Mouse (Mus musculus) E14TG2a.4 (cell line): ENCODE results near the gene Hdhd3.
A peak's percentile ranks its signal among the peaks of the same experiment; 100 is the strongest.

Experiments used
- H3K27me3 ChIP-seq: 2 replicates; pipeline ENCODE4 v1.6.1; 2014; ENCODE audit warnings: low read length, control low read depth; ENCODE audit not compliant: insufficient read depth
- H3K36me3 ChIP-seq: 2 replicates; pipeline ENCODE4 v1.6.1; 2014; ENCODE audit warnings: low read length, control low read depth; ENCODE audit not compliant: insufficient read depth
- H3K4me1 ChIP-seq: replicated peaks from 2 replicates; pipeline ENCODE4 v1.6.1; 2014; ENCODE audit warnings: low read depth, low read length, control low read depth
- H3K4me3 ChIP-seq: replicated peaks from 2 replicates; pipeline ENCODE4 v1.5.1; 2014; ENCODE audit warnings: mild to moderate bottlenecking, low read length
- H3K9me3 ChIP-seq: 2 replicates; pipeline ENCODE4 v1.6.1; 2014; ENCODE audit warnings: low read length, control low read depth
- CTCF ChIP-seq: conservative IDR thresholded peaks from 2 replicates; pipeline ENCODE4 v1.5.1; 2014; ENCODE audit warnings: low read length
- NANOG ChIP-seq: IDR thresholded peaks from 2 replicates; pipeline ENCODE4 v1.6.1; 2014; ENCODE audit warnings: borderline replicate concordance, low read length, mixed read lengths
- POU5F1 ChIP-seq: IDR thresholded peaks from 2 replicates; pipeline ENCODE4 v1.6.1; 2014; ENCODE audit warnings: low read length, borderline replicate concordance

Gene Hdhd3

DNA sequence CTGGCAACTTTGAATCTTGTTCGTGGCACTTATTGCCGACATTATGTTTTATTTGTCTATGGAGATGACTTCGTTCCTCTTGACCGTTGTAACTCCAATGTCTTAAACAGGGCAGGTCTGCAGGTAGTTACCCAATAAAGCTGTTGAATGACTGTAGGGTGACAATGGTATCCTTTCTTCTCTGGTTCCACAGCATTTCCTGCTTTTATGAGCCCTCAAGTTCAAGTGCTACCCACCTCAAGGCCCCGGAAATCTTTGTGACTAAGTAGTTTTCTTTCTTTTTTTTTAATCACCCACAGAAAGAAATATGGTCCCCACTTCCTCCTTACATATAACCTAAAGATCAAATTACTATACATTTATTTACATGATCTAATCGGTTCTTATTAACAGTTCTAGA lies 27.5 kb downstream of the Hdhd3 start:
- Histone ChIP-seq H3K4me3 (no peak overlapping the region), H3K4me1 (peaks cover 7% of the 10 kb centered on the region), H3K27me3 (peaks cover 21% of the 10 kb centered on the region), H3K36me3 (no peaks in the 10 kb centered on the region), H3K9me3 (peaks cover 15% of the 10 kb centered on the region)
- TF ChIP-seq POU5F1 (no peak), CTCF (no peak), NANOG (no peak)

DNA sequence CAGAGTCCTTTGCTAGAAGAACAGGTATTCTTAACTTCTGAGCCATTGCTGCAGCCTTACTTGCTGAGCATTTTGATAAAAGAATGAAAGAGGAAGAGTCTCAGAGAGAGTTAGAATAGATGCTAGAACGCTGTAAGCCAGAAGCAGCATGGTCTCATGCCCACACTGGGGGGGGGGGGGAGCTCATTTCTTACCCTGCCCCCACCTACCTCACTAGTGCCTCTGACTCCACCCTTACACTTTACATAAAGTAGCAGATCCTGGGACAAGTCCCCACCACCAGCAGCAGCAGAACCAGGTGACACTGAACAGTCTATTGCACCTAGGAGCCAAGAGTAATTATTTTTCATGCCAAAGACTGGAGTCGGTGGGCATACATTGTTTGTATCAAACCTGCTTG lies 28.1 kb downstream of the Hdhd3 start:
- Histone ChIP-seq H3K4me1 (peaks cover 4% of the 10 kb centered on the region), H3K27me3 (peaks cover 15% of the 10 kb centered on the region), H3K4me3 (no peak overlapping the region), H3K36me3 (no peaks in the 10 kb centered on the region), H3K9me3 (peaks cover 15% of the 10 kb centered on the region)
- TF ChIP-seq POU5F1 (no peak), CTCF (no peak), NANOG (no peak)

DNA sequence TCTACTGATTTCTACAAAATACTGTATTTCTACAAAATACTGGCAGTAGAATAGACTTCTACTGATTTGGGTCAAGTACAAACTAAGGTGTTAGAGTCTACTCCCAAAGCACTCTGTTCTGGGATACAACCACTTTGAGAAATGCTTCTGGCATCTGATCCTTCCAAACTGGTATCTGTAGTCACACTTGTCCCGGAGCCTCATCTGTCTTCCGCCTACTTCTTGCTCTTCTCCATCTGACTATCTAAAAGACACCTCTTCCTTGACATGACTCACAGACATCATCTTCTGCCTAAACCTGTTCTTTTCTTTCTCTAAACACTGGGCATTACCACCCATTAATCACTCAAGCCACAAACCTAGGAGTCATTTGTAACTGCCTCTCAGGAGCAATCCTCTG lies 31.2 kb downstream of the Hdhd3 start:
- H3K36me3 ChIP-seq = peaks cover 16% of the 10 kb centered on the region
- H3K9me3 ChIP-seq = peaks cover 15% of the 10 kb centered on the region
- peaks cover 14% of the 10 kb centered on the region for H3K4me1 ChIP-seq
- H3K4me3 ChIP-seq = no peak overlapping the region
- H3K27me3 ChIP-seq = no peaks in the 10 kb centered on the region
- TF ChIP-seq CTCF (no peak), POU5F1 (no peak), NANOG (no peak)

DNA sequence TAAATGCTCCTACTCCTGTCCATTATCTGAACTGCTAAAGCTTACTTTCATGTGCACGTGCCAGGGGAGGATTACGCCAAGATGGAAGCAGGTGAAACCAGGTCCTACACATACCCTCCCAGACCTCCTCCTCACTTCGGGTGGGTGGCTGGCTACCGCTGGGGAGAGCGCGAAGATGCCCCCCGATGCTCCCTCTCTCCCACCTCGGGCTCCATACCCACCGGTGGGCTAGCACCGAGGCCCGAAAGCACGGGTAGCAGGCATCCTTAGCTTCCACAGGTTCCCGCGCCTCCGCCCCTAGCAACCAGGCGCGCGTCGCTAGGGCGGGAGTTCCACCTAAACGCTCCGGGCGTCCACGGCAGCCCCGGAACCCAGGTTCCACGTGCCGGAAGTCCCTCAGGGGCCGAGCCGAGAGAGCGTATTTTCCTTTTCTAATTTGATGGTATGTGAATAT lies 32.6 kb downstream of the Hdhd3 start, which contains the start of gene Wdr31:
TSS of gene Wdr31 (minus strand) at position 299 of the 454 bp plus-strand sequence.
- H3K27me3 ChIP-seq = no peaks in the 10 kb centered on the region
- TF ChIP-seq POU5F1 (no peak), NANOG (no peak), CTCF (no peak)
- H3K9me3 ChIP-seq = peaks cover 14% of the 10 kb centered on the region
- peaks cover 26% of the 10 kb centered on the region for H3K36me3 ChIP-seq
- H3K4me3 ChIP-seq = peak within 1 kb of the TSS; percentile 87
- peaks cover 14% of the 10 kb centered on the region for H3K4me1 ChIP-seq

DNA sequence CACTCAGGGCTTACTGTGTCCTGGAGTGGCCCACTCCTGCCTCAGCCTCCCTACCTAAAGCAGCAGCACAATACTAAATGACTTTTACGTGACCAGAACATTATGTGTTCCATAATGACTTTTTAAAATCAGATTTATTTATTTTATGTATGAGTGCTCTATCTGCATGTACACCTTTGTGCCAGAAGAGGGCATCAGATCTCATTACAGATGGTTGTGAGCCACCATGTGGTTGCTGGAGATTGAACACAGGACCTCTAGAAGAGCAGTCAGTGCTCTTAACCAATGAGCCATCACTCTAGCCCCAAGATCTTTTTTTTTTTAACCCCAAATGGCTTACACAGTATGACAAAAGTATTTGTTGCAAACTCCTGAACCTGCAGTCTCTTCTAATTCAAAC lies 35.1 kb downstream of the Hdhd3 start:
- peak; percentile 34 for TF ChIP-seq CTCF
- TF ChIP-seq NANOG = no peak
- Histone ChIP-seq H3K27me3 (no peaks in the 10 kb centered on the region), H3K36me3 (peaks cover 37% of the 10 kb centered on the region), H3K4me3 (no peak overlapping the region), H3K9me3 (no peaks in the 10 kb centered on the region), H3K4me1 (peaks cover 14% of the 10 kb centered on the region)

DNA sequence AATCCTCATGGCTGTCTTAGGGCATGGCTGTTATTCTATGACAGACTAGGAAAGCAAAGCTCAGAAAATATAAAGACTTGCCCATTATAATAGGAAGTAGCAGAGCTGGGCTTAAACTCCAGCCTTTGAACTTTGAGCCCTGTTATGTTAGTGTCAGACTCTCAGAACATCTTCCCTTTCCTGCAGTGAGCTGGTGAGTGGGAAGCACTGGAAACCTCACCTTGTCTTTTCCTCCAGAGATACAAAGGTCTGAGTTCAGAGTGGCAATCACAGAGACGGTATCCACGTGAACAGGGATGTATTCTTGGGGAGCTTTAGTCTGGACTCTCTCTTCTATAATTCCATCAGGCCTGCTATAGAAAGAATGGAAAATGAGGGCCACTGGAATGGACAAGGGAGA lies 40.1 kb downstream of the Hdhd3 start:
- peaks cover 81% of the 10 kb centered on the region for H3K36me3 ChIP-seq
- peaks cover 9% of the 10 kb centered on the region for H3K4me1 ChIP-seq
- H3K27me3 ChIP-seq = no peaks in the 10 kb centered on the region
- no peak for TF ChIP-seq CTCF
- no peak for TF ChIP-seq NANOG
- TF ChIP-seq POU5F1 = no peak
- H3K4me3 ChIP-seq = no peak overlapping the region
- no peaks in the 10 kb centered on the region for H3K9me3 ChIP-seq

DNA sequence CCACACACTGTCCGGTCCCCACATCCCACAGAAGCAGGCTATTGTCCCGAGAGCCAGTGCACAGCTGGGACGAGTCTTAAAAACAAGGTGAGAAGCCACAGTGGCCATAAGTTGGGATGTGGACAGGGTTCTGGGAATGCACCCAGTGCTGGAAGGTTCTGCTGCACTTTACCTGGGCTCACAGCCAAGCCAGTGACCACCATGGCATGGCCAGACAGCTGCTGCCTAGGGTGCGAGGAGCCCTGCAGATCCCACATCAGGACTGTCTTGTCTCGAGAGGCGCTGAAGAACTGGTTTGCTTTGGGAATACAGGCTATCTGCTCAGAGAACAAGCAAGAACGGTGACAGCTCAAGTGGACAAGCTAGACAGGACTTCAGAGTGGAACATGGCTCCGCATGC lies 42.9 kb downstream of the Hdhd3 start:
- TF ChIP-seq NANOG = no peak
- no peak for TF ChIP-seq POU5F1
- no peak for TF ChIP-seq CTCF
- H3K9me3 ChIP-seq = no peaks in the 10 kb centered on the region
- H3K4me1 ChIP-seq = no peaks in the 10 kb centered on the region
- peaks cover 88% of the 10 kb centered on the region for H3K36me3 ChIP-seq
- H3K27me3 ChIP-seq = no peaks in the 10 kb centered on the region
- H3K4me3 ChIP-seq = no peak overlapping the region

DNA sequence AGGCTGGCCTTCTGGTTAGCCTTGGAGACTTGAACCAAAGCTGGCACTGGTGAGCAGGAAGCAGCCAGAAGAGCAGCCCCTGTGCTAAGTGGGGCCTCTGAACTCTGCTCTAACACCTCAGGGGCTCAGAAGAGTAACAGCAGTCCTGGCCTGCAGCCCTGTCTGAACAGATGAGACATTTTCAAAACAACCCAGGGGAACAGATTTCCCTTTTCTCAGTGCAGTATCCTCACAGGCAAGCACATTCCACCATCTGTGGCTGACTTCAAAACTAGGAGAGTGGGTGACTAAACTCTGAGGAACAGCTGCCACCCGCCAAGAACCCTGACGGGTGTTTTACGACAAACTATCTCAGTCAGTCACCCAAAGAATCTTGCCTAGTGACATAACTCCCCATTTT lies 44.2 kb downstream of the Hdhd3 start:
- no peak overlapping the region for H3K4me3 ChIP-seq
- H3K4me1 ChIP-seq = peaks cover 8% of the 10 kb centered on the region
- TF ChIP-seq NANOG (no peak), POU5F1 (no peak), CTCF (no peak)
- H3K27me3 ChIP-seq = no peaks in the 10 kb centered on the region
- peaks cover 99% of the 10 kb centered on the region for H3K36me3 ChIP-seq
- no peaks in the 10 kb centered on the region for H3K9me3 ChIP-seq

DNA sequence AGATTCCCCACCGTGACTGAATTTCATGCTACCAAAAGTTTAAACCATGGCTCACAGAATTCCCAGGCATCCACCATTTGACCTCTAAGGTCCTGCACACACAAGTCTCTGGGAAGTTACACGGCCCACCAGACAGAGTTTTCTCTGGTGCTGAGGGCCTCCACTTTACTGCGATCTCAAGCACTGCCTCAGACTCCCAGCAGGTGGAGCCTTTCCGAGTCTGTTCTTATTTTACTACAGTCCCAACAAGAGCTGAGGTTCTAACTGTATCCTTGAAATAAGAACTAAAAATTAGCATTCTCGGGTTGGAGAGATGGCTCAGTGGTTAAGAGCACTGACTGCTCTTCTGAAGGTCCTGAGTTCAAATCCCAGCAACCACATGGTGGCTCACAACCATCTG lies 48.3 kb downstream of the Hdhd3 start:
- Histone ChIP-seq H3K36me3 (peaks cover 88% of the 10 kb centered on the region), H3K9me3 (peaks cover 31% of the 10 kb centered on the region), H3K4me1 (peaks cover 12% of the 10 kb centered on the region), H3K27me3 (no peaks in the 10 kb centered on the region), H3K4me3 (no peak overlapping the region)
- peak; percentile 50 for TF ChIP-seq CTCF
- TF ChIP-seq POU5F1 = no peak
